Mouse (Mus musculus) lung, embryonic 15.5 days (tissue): Measurements from ENCODE around the gene AC140267.1. TPM values are rescaled to one million over a fixed set of nuclear protein-coding genes. Genes with fewer than 3 reads are reported as not detected.

Experiments
- ATAC-seq: fragments of 200-750 bp; cut with Nextera tagmentation; 2 replicates; pipeline ENCODE4 v1.8.0; 2017; ENCODE audit warnings: moderate number of reproducible peaks, borderline replicate concordance; ENCODE audit not compliant: low FRiP score, low TSS enrichment; ENCODE audit errors: extremely low read depth
- H3K27ac ChIP-seq: fragments of 300-500 bp; sonication (generic); 2 replicates; pipeline ENCODE4 v1.5.1; 2015; ENCODE audit warnings: moderate library complexity, mild to moderate bottlenecking, inconsistent platforms
- H3K27me3 ChIP-seq: fragments of 300-500 bp; sonication (generic); 2 replicates; pipeline ENCODE4 v1.6.1; 2015; ENCODE audit warnings: inconsistent platforms
- H3K36me3 ChIP-seq: fragments of 300-500 bp; sonication (generic); 2 replicates; pipeline ENCODE4 v1.6.1; 2015; ENCODE audit warnings: inconsistent platforms
- H3K4me1 ChIP-seq: fragments of 300-500 bp; sonication (generic); 2 replicates; pipeline ENCODE4 v1.6.1; 2015; ENCODE audit warnings: inconsistent platforms
- H3K4me2 ChIP-seq: fragments of 300-500 bp; sonication (generic); 2 replicates; pipeline ENCODE4 v1.6.1; 2015; ENCODE audit warnings: inconsistent platforms, mild to moderate bottlenecking, moderate library complexity
- H3K4me3 ChIP-seq: fragments of 300-500 bp; sonication (generic); 2 replicates; pipeline ENCODE4 v1.5.1; 2015; ENCODE audit warnings: mild to moderate bottlenecking, inconsistent platforms
- H3K9ac ChIP-seq: fragments of 300-500 bp; sonication (generic); 2 replicates; pipeline ENCODE4 v1.6.1; 2015; ENCODE audit warnings: inconsistent platforms
- H3K9me3 ChIP-seq: fragments of 300-500 bp; sonication (generic); 2 replicates; pipeline ENCODE4 v1.6.1; 2016; ENCODE audit warnings: inconsistent platforms
- WGBS: fragments of 180-500 bp; shearing (Covaris S2); methylation state at CpG from one replicate; pipeline ENCODE4 v1.1.7; 2015; 5-methylcytosine and 5-hydroxymethylcytosine counted together
- polyA plus RNA-seq: library from polyadenylated mRNA; unstranded; fragments of >200 nt; fragmentation: Nextera tagmentation; extraction: Ambion mirVana; gene quantifications from 2 replicates; pipeline ENCODE4 v1.2.1, GENCODE M21; 2015

Gene AC140267.1
- polyA plus RNA-seq, 1 experiment from 2014 or later: not detected

- Histone ChIP-seq H3K4me2 (peak overlapping the region; percentile 82), H3K9ac (peak overlapping the region; percentile 96), H3K4me3 (peak overlapping the region; percentile 86), H3K36me3 (peaks cover 47% of the 10 kb centered on the region), H3K27me3 (no peaks in the 10 kb centered on the region), H3K4me1 (peaks cover 34% of the 10 kb centered on the region), H3K9me3 (no peaks in the 10 kb centered on the region), H3K27ac (peak overlapping the region; percentile 95)
- WGBS: 50% methylated on average over 12 of the region's 12 CpGs
- no peak for ATAC-seq
Observed at GRCm38 (mm10) chr15:80256656-80257601, 21.3 kb downstream of the AC140267.1 start.

- H3K9ac ChIP-seq: no peak overlapping the region; the same call in 1 of the 2 replicates
Observed at GRCm38 (mm10) chr15:80257602-80258239, 22.1 kb downstream of the AC140267.1 start.

GRCm38 (mm10) chr15:80258240-80259170, 22.9 kb downstream of the AC140267.1 start:
- Histone ChIP-seq H3K4me2 (peak overlapping the region; percentile 82), H3K4me3 (no peak overlapping the region), H3K27me3 (no peaks in the 10 kb centered on the region), H3K9ac (no peak overlapping the region), H3K4me1 (peaks cover 39% of the 10 kb centered on the region), H3K27ac (peak overlapping the region; percentile 95), H3K36me3 (peaks cover 43% of the 10 kb centered on the region), H3K9me3 (no peaks in the 10 kb centered on the region)
- WGBS: 56% methylated on average over 11 of the region's 11 CpGs
- ATAC-seq: no peak

More at GRCm38 (mm10) chr15:80257602-80258239, 22.1 kb downstream of the AC140267.1 start:
- Histone ChIP-seq H3K27ac (peak overlapping the region; percentile 95), H3K36me3 (peaks cover 47% of the 10 kb centered on the region), H3K4me3 (0 out of 2 replicates have a peak overlapping the region, but pooled peaks have one; percentile 86), H3K4me2 (peak overlapping the region; percentile 82), H3K9me3 (no peaks in the 10 kb centered on the region), H3K27me3 (no peaks in the 10 kb centered on the region), H3K4me1 (peaks cover 37% of the 10 kb centered on the region)
- WGBS: 14% methylated on average over 4 of the region's 4 CpGs
- ATAC-seq: no peak

- no peak overlapping the region for H3K27ac ChIP-seq
- H3K4me1 ChIP-seq: peaks cover 35% of the 10 kb centered on the region
- H3K4me3 ChIP-seq: no peak overlapping the region
- peaks cover 43% of the 10 kb centered on the region for H3K36me3 ChIP-seq
- no peak overlapping the region for H3K4me2 ChIP-seq
- ATAC-seq: no peak
- no peaks in the 10 kb centered on the region for H3K9me3 ChIP-seq
- no peaks in the 10 kb centered on the region for H3K27me3 ChIP-seq
- H3K9ac ChIP-seq: no peak overlapping the region
- WGBS: 71% methylated on average over 8 of the region's 8 CpGs
Observed at GRCm38 (mm10) chr15:80259406-80260045, 23.9 kb downstream of the AC140267.1 start.

GRCm38 (mm10) chr15:80260677-80261076, 25.0 kb downstream of the AC140267.1 start:
- no peak overlapping the region for H3K27ac ChIP-seq

GRCm38 (mm10) chr15:80261100-80261499, 25.5 kb downstream of the AC140267.1 start:
- H3K4me2 ChIP-seq: no peak overlapping the region
- no peak overlapping the region for H3K27ac ChIP-seq
- no peaks in the 10 kb centered on the region for H3K27me3 ChIP-seq
- ATAC-seq: no peak
- 75% methylated on average over 7 of the region's 7 CpGs for WGBS
- H3K4me1 ChIP-seq: peaks cover 36% of the 10 kb centered on the region
- no peak overlapping the region for H3K9ac ChIP-seq
- H3K4me3 ChIP-seq: no peak overlapping the region
- H3K9me3 ChIP-seq: no peaks in the 10 kb centered on the region
- peaks cover 42% of the 10 kb centered on the region for H3K36me3 ChIP-seq

More at GRCm38 (mm10) chr15:80260677-80261076, 25.0 kb downstream of the AC140267.1 start:
- Histone ChIP-seq H3K4me2 (no peak overlapping the region), H3K4me3 (no peak overlapping the region), H3K4me1 (peaks cover 36% of the 10 kb centered on the region), H3K9ac (no peak overlapping the region), H3K27me3 (no peaks in the 10 kb centered on the region), H3K36me3 (peaks cover 43% of the 10 kb centered on the region), H3K9me3 (no peaks in the 10 kb centered on the region)
- ATAC-seq: no peak
- 21% methylated on average over 3 of the region's 3 CpGs for WGBS

GRCm38 (mm10) chr15:80263610-80264575, 28.3 kb downstream of the AC140267.1 start, which contains the start of gene Rps19bp1:
Rps19bp1 (minus strand) TSS chr15:80264315.
- Histone ChIP-seq H3K4me1 (peaks cover 18% of the 10 kb centered on the region), H3K27ac (peak within 1 kb of the TSS; percentile 31), H3K36me3 (peaks cover 16% of the 10 kb centered on the region; the same call in 1 of the 2 replicates), H3K27me3 (no peaks in the 10 kb centered on the region), H3K4me2 (peak within 1 kb of the TSS; percentile 86), H3K4me3 (peak within 1 kb of the TSS; percentile 94), H3K9me3 (no peaks in the 10 kb centered on the region), H3K9ac (peak within 1 kb of the TSS; percentile 87)
- under 1% methylated on average over 65 of the region's 66 CpGs for WGBS
- peak; percentile 92 for ATAC-seq

- ATAC-seq: no peak
- H3K4me2 ChIP-seq: no peak overlapping the region
- no peak overlapping the region for H3K4me3 ChIP-seq
- 0% methylated on average over 2 of the region's 2 CpGs for WGBS
- no peaks in the 10 kb centered on the region for H3K9me3 ChIP-seq
- H3K9ac ChIP-seq: no peak overlapping the region
- no peaks in the 10 kb centered on the region for H3K27me3 ChIP-seq
- H3K27ac ChIP-seq: no peak overlapping the region
- peaks cover 18% of the 10 kb centered on the region for H3K4me1 ChIP-seq
- no peaks in the 10 kb centered on the region for H3K36me3 ChIP-seq
Observed at GRCm38 (mm10) chr15:80266281-80266680, 30.6 kb downstream of the AC140267.1 start.

GRCm38 (mm10) chr15:80271858-80272396, 36.3 kb downstream of the AC140267.1 start:
- Histone ChIP-seq H3K27ac (no peak overlapping the region), H3K9ac (no peak overlapping the region), H3K27me3 (no peaks in the 10 kb centered on the region), H3K9me3 (no peaks in the 10 kb centered on the region), H3K4me1 (no peaks in the 10 kb centered on the region), H3K36me3 (no peaks in the 10 kb centered on the region), H3K4me2 (no peak overlapping the region), H3K4me3 (no peak overlapping the region)
- ATAC-seq: no peak
- 65% methylated on average over 3 of the region's 3 CpGs for whole genome bisulfite sequencing

- peaks cover 10% of the 10 kb centered on the region; the same call in 1 of the 2 replicates for H3K27me3 ChIP-seq
- H3K27ac ChIP-seq: no peak overlapping the region
- no peak for ATAC-seq
- no peak overlapping the region for H3K9ac ChIP-seq
- WGBS: 43% methylated on average over 9 of the region's 9 CpGs
- no peaks in the 10 kb centered on the region for H3K4me1 ChIP-seq
- no peak overlapping the region for H3K4me3 ChIP-seq
- H3K9me3 ChIP-seq: no peaks in the 10 kb centered on the region
- H3K36me3 ChIP-seq: no peaks in the 10 kb centered on the region
- H3K4me2 ChIP-seq: no peak overlapping the region
Observed at GRCm38 (mm10) chr15:80277107-80277506, 41.5 kb downstream of the AC140267.1 start.
